14 mouse cellular contexts compared by ENCODE assay signal in the genomic region with DNA sequence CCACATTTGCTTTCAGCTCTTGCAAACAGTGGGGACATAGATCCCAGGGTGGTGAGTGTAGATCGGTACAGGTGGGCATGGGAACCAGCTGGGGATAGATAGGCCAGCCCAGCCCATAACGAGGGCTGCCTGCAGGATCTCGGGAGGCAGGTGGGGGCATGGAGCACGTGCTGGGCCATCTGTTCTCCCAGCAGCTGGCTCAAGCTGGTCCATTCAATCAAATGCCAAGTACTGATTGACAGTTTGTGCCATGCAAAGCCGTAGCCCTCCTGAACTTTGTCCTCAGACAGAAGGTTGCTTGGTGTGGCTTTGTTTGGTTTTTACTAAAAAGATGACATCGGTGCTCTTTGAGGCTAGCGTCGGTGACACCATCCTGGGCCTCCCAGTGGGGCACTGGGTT. TPM values are rescaled to one million over a fixed set of nuclear protein-coding genes. Genes with fewer than 3 reads are reported as not detected.
DNase-seq lines count a peak whose midpoint lies in the region; ATAC-seq lines count a peak whose summit lies in the region.
"Had no signal": no experiment of that assay in that cellular context is flagged by ENCODE, and none has a peak within 500 bp of the region (broad histone marks: within the 10 kb centered on the region; RNA-seq: fewer than 3 reads in every experiment).

No protein-coding gene starts in this region.

- no peaks in the 10 kb centered on the region for H3K9me3 ChIP-seq in forebrain, embryonic 12.5 days
- no peaks in the 10 kb centered on the region for H3K9me3 ChIP-seq in forebrain, embryonic 11.5 days (ENCODE audit: control insufficient read depth, low read length)
- H3K9me3 ChIP-seq in hindbrain, embryonic 10.5 days: no peaks in the 10 kb centered on the region
- H3K9me3 ChIP-seq in midbrain, embryonic 15.5 days: no peaks in the 10 kb centered on the region
- no peaks in the 10 kb centered on the region for H3K9me3 ChIP-seq in kidney, embryonic 15.5 days (replicated peaks)
- H3K9me3 ChIP-seq: G1E; heart, embryonic 10.5 days; limb, embryonic 10.5 days had no signal

- H3K4me1 ChIP-seq in forebrain, embryonic 12.5 days: peaks cover 46% of the 10 kb centered on the region
- H3K4me1 ChIP-seq in forebrain, embryonic 11.5 days (replicated peaks; ENCODE audit: control insufficient read depth, insufficient read depth, low read length): peaks cover 5% of the 10 kb centered on the region; the same call in 1 of the 2 replicates
- H3K4me1 ChIP-seq in hindbrain, embryonic 10.5 days (replicated peaks): peaks cover 59% of the 10 kb centered on the region
- peaks cover 37% of the 10 kb centered on the region for H3K4me1 ChIP-seq in midbrain, embryonic 15.5 days
- peaks cover 17% of the 10 kb centered on the region for H3K4me1 ChIP-seq in kidney, embryonic 15.5 days

- H3K4me3 ChIP-seq in forebrain, embryonic 12.5 days (replicated peaks): no peak overlapping the region
- H3K4me3 ChIP-seq in forebrain, embryonic 11.5 days (ENCODE audit: low read depth, low read length): no peak overlapping the region
- H3K4me3 ChIP-seq in hindbrain, embryonic 10.5 days: peak overlapping the region; percentile 83; the same call in 1 of the 2 replicates
- H3K4me3 ChIP-seq in midbrain, embryonic 15.5 days: peak overlapping the region; percentile 5; the same call in 1 of the 2 replicates
- H3K4me3 ChIP-seq in kidney, embryonic 15.5 days (replicated peaks): no peak overlapping the region
- H3K4me3 ChIP-seq: heart, embryonic 10.5 days; limb, embryonic 10.5 days had no signal

- no peak overlapping the region for H3K9ac ChIP-seq in forebrain, embryonic 12.5 days
- H3K9ac ChIP-seq in forebrain, embryonic 11.5 days (ENCODE audit: low read length): no peak overlapping the region
- H3K9ac ChIP-seq in midbrain, embryonic 15.5 days: no peak overlapping the region
- no peak overlapping the region for H3K9ac ChIP-seq in kidney, embryonic 15.5 days

- H3K4me2 ChIP-seq in forebrain, embryonic 12.5 days: peak overlapping the region; percentile 81
- H3K4me2 ChIP-seq in forebrain, embryonic 11.5 days (ENCODE audit: low read depth, low read length, severe bottlenecking): no peak overlapping the region
- H3K4me2 ChIP-seq in midbrain, embryonic 15.5 days: peak overlapping the region; percentile 58
- H3K4me2 ChIP-seq in kidney, embryonic 15.5 days: no peak overlapping the region

- no peak for ATAC-seq in forebrain, embryonic 12.5 days (ENCODE audit: low FRiP score)
- ATAC-seq in forebrain, embryonic 11.5 days (replicated peaks; ENCODE audit: low FRiP score): no peak
- no peak for ATAC-seq in midbrain, embryonic 15.5 days (replicated peaks)
- no peak for ATAC-seq in kidney, embryonic 15.5 days (replicated peaks; ENCODE audit: low FRiP score)

- peak overlapping the region; percentile 54; the same call in 1 of the 2 replicates for H3K27ac ChIP-seq in forebrain, embryonic 12.5 days
- H3K27ac ChIP-seq in forebrain, embryonic 11.5 days (ENCODE audit: low read depth, low read length): no peak overlapping the region
- H3K27ac ChIP-seq in hindbrain, embryonic 10.5 days: peak overlapping the region; percentile 62; the same call in 1 of the 2 replicates
- H3K27ac ChIP-seq in midbrain, embryonic 15.5 days: no peak overlapping the region
- no peak overlapping the region for H3K27ac ChIP-seq in kidney, embryonic 15.5 days
- H3K27ac ChIP-seq: heart, embryonic 10.5 days; kidney, postnatal 0 days; limb, embryonic 10.5 days had no signal

- no peak for DNase-seq in forebrain, embryonic 11.5 days (ENCODE audit: low spot score)
- peak; percentile 67 to 76 for DNase-seq in cerebellum, postnatal 10 days
- DNase-seq in hindbrain, embryonic 10.5 days (ENCODE audit: low spot score): peak; percentile 20
- DNase-seq in lung, postnatal 36 days: no peak
- no peak for DNase-seq in thymus, postnatal 4 days
- DNase-seq: adrenal gland, postnatal 25 days; layer of hippocampus, adult 9-11 months had no signal

- peaks cover 18% of the 10 kb centered on the region for H3K27me3 ChIP-seq in forebrain, embryonic 12.5 days
- no peaks in the 10 kb centered on the region for H3K27me3 ChIP-seq in forebrain, embryonic 11.5 days (ENCODE audit: control insufficient read depth, insufficient read depth, low read length)
- peaks cover 33% of the 10 kb centered on the region for H3K27me3 ChIP-seq in hindbrain, embryonic 10.5 days (ENCODE audit: insufficient read depth, poor library complexity, severe bottlenecking)
- no peaks in the 10 kb centered on the region for H3K27me3 ChIP-seq in midbrain, embryonic 15.5 days (replicated peaks)
- peaks cover 37% of the 10 kb centered on the region for H3K27me3 ChIP-seq in kidney, embryonic 15.5 days

- no peaks in the 10 kb centered on the region for H3K36me3 ChIP-seq in forebrain, embryonic 12.5 days (replicated peaks)
- H3K36me3 ChIP-seq in forebrain, embryonic 11.5 days (ENCODE audit: control insufficient read depth, insufficient read depth, low read length): no peaks in the 10 kb centered on the region
- no peaks in the 10 kb centered on the region for H3K36me3 ChIP-seq in hindbrain, embryonic 10.5 days
- no peaks in the 10 kb centered on the region for H3K36me3 ChIP-seq in midbrain, embryonic 15.5 days (replicated peaks)
- H3K36me3 ChIP-seq in kidney, embryonic 15.5 days: no peaks in the 10 kb centered on the region
- H3K36me3 ChIP-seq: G1E; heart, embryonic 10.5 days; limb, embryonic 10.5 days had no signal

- whole genome bisulfite sequencing in forebrain, embryonic 12.5 days: 60% methylated on average over 8 of the region's 8 CpGs
- 71% methylated on average over 8 of the region's 8 CpGs for WGBS in forebrain, embryonic 11.5 days
- 67% methylated on average over 8 of the region's 8 CpGs for WGBS in hindbrain, embryonic 10.5 days
- WGBS in midbrain, embryonic 15.5 days: 43% methylated on average over 8 of the region's 8 CpGs
- WGBS in kidney, embryonic 15.5 days: 84% methylated on average over 8 of the region's 8 CpGs

RNA-seq across cellular contexts. Expression of a gene that starts 2.9 kb away (rescaled TPM):
- 79.8 and 81.5 TPM in 2 replicates for polyA plus RNA-seq in forebrain, embryonic 12.5 days (2016; fragmentation: Nextera tagmentation; extraction: Ambion mirVana)
- 38.2 and 44.1 TPM in 2 replicates for polyA plus RNA-seq in forebrain, embryonic 11.5 days (2014; fragmentation: Nextera tagmentation; extraction: Ambion mirVana)
- polyA plus RNA-seq in hindbrain, embryonic 10.5 days (2016; fragmentation: Nextera tagmentation; extraction: Ambion mirVana): 46.9 and 113 TPM in 2 replicates
- 322 and 328 TPM in 2 replicates for polyA plus RNA-seq in midbrain, embryonic 15.5 days (2015; fragmentation: Nextera tagmentation; extraction: Ambion mirVana)
- 15.0 and 16.9 TPM in 2 replicates for polyA plus RNA-seq in kidney, embryonic 15.5 days (2015; fragmentation: Nextera tagmentation; extraction: Ambion mirVana)

Comparison
In these comparisons a context has a peak if more than half of its experiments do, and no peak if none do; other contexts are left out.
1. H3K27ac ChIP-seq: peak in forebrain, embryonic 12.5 days (single experiment) and hindbrain, embryonic 10.5 days (single experiment); none in forebrain, embryonic 11.5 days (single experiment), midbrain, embryonic 15.5 days (single experiment) and kidney, embryonic 15.5 days (single experiment).
2. H3K4me2 ChIP-seq: peak in forebrain, embryonic 12.5 days (single experiment) and midbrain, embryonic 15.5 days (single experiment); none in forebrain, embryonic 11.5 days (single experiment) and kidney, embryonic 15.5 days (single experiment).
3. H3K4me3 ChIP-seq: peak in hindbrain, embryonic 10.5 days (single experiment) and midbrain, embryonic 15.5 days (single experiment); none in forebrain, embryonic 12.5 days (single experiment), forebrain, embryonic 11.5 days (single experiment) and kidney, embryonic 15.5 days (single experiment).
4. DNase-seq: peak in cerebellum, postnatal 10 days (2 of 2) and hindbrain, embryonic 10.5 days (single experiment); none in forebrain, embryonic 11.5 days (single experiment), lung, postnatal 36 days (single experiment) and thymus, postnatal 4 days (single experiment).